Mouse (Mus musculus): ENCODE measurements around the gene Ppat.

Ppat gene

DNA sequence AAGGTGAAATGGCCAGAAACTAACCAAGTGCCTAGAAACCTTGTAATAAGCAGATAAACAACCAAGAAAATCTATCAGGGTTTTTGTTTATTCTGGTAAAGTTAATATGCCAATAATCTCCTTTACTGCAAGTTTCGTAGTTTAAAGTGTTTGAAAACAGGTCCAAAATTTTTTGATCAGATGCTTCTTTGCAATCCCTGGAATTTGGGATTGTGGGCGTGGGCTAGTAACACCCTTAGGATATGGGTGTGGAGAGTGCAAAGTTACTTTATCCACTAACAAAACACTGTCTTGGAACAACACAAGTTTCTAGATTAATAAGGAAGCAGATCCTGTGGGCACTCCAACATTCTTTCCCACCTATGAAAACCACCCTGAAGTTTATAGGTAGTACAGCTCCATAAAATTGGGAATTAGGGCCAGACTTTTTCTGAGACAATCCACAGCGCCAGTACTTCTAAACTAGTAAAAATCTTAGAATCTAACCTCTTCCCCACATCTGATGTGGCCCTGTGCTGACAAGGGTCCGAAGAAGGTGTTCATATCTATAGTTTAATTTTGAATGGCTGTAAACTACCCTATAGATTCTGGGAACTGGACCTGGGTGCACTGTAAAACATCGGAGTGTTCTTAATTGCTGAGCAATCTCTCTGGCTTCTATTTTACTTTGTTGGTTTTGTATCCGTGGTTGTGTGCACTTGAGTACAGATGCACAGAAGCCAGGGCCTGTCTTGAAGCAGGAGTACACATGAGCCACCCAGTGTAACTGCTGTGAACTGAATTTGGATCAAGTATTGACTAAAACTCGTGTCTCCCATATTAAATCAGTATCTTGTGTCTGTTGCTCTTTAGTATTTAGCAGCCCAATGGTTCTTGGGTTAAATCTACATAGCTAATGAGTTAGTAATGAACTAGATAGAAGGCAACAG is 998 bp upstream of the Ppat start:
- in situ Hi-C loops (cut with MboI; ENCODE audit: unreplicated experiment in 2 of 2) = loop anchor here (5.0 to 25.0 kb wide), 2 partner anchors 50 to 365 kb away; partner anchors contain the start of gene Cep135 (in 1 of the 2)

DNA sequence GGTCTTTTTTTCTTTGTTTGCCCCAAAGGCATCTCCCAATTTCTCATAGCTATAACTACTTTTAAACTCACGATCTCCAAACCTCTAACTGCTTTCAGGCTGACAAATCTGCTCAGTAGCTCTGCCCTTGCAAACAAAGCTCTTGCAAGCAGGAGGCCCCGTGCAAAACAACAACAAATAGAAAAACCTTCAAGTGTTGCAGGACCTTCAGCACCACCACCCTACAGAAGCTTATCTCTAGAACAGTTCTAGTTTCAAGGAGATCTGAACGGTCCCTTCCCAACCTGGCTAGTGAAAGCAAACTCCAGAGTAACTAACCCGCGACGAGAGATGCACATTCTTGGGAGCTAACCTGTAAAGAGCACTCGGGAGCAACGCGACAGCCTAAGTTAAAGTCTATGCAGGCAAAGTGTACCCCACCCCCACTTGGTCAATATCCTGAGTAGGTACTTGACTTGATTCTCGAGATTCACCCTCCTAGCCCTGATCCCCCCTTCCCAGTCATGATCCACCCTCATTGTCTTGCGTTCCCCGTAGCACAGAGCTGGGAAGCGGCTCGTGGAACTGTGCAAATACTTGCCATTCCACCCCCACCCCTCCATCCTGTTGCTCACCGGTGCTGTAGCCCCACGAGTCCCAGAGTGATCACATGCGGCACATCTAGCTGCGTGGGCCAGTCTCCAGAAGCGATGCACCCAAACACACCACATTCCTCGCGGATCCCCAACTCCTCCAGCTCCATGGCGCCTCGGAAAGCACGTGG is 854 bp downstream of the Ppat start:
- in situ Hi-C loops (cut with MboI; ENCODE audit: unreplicated experiment in 2 of 2) = loop anchor here (5.0 to 25.0 kb wide), 2 partner anchors 48 to 363 kb away; partner anchors contain the start of gene Cep135 (in 1 of the 2)

DNA sequence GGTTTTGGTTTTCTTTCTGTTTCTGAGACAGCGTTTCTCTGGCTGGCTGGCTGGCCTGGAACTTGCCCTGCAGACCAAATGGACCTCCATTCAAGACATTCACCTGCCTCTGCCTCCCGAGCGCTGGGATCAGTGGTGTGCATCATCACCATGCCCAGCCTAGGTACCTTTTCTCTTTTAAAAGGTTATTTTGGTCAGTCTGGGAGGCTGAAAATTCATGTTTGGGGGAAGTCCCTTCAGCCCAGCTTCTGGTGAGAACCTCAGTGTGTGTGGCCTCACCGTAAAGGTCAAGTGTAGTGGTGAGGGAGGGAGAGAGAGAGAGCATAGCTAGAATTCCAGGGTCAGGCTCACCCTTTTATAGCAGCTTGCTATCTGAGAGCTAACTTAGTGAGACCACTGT is 3.6 kb downstream of the Ppat start:
- in situ Hi-C loops (cut with MboI; ENCODE audit: unreplicated experiment in 2 of 2) = loop anchor here in 1 of 2 experiments (5.0 kb wide), 1 partner anchor 40 kb away; the partner anchor contains the start of gene Aasdh

DNA sequence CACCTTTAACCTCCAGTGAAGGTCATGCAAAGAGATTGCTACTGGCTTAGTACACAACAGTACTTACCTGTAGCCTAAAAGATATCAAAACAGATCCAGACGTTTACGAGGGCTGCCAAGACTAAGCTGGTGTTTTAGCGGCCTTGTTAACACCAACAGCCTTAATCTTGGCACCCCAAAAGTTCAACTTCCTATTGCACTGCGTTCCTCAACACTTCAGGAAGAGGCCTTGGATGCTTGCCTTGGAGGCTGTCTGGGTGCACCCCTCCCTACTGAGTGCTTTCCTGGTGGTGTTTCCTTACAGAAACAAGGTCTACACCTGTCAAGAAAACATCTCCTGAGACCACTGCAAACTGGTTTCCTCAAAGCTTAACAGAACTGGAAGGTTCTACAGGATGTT is 4.2 kb downstream of the Ppat start:
- in situ Hi-C loops (cut with MboI; ENCODE audit: unreplicated experiment in 2 of 2) = loop anchor here in 1 of 2 experiments (5.0 kb wide), 1 partner anchor 40 kb away; the partner anchor contains the start of gene Aasdh

DNA sequence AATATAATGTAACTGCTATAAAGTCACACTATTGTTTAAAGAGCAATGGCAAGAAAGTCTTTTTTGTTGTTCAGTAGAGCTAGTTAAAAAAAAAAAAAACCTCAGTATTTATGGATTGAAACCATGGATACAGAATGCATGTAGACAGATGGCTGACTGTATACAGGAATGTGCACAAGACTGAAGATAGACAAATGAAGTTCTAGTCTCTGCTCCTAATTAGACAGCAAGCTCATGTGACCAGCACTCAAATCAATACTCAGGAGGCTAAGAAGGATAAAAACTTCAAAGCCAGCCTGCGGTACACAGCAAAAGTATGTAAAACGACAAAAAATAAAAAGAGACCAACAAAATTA is 5.7 kb downstream of the Ppat start:
- in situ Hi-C loops (cut with MboI; ENCODE audit: unreplicated experiment in 2 of 2) = loop anchor here in 1 of 2 experiments (5.0 kb wide), 1 partner anchor 38 kb away; the partner anchor contains the start of gene Aasdh

DNA sequence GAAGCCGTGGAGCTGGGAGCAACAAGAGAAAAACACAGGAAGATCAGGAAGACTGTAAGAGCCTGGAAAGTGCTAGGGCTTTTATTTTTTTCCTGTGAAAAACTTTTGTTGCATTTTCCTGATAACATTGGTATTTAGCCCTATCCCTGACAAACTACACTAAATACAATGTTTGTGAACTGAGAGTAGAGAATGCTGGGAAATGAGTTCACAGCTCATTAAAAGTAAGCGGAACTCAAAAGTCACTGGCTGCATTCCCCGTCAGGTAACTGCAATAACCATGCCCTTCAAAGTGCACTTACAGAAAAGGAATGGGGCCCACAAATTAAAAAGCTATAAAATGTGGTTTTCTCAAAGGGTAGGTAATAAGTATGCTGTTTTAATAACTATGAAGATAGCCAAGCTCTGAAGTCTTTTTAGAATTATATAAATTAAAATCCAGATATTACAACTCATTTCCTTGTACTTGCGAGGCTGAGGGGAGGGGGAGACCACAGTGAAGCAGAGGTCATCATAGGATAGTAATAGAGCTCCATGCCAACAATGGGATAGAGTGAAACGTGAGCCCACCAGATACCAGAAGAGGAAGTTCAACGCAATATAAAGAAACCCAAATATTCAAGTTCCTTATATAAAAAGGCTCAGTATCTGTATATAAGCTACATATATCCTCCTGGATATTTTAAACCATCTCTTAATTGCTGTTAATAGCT is 6.3 kb downstream of the Ppat start:
- in situ Hi-C loops (cut with MboI; ENCODE audit: unreplicated experiment in 2 of 2) = loop anchor here in 1 of 2 experiments (5.0 kb wide), 1 partner anchor 38 kb away; the partner anchor contains the start of gene Aasdh

DNA sequence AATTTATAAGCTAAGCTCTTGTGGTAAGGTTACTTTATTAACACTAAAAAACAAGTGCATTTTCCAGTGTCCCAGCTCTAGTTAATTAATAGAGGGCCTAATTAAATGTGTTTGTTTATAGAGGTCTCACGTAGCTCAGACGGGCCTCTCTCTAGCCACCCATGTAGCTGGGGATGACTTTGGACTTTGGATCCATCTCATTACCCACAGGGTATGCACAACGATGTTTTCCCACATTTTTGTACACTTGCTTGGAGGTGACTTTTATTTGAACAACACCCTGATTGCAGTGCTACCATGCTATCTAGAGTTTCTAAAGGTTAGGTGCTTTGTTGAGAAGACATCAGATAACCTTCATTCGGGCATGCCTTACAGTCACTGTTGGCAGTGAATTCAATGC is 8.9 kb downstream of the Ppat start:
- in situ Hi-C loops (cut with MboI; ENCODE audit: unreplicated experiment in 2 of 2) = no loop called here

DNA sequence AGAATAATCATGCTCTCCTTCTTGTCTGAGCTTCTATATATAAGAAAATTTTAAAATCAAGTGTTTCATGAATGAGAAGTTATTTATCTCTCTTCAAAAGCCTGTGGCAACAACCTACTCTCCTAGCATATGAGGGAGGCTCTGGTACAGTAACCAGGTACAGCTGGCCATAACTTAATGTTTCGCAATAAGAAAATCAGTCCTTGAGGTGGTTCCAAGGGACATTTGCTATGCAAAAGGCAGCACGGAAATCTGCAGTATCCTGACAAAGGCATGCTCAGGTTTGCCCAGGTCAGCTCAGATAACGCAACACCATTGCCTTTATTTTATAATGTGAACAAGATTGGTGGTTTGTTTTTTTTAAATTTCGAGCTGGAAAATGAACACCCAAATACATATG is 9.4 kb downstream of the Ppat start:
- in situ Hi-C loops (cut with MboI; ENCODE audit: unreplicated experiment in 2 of 2) = no loop called here

DNA sequence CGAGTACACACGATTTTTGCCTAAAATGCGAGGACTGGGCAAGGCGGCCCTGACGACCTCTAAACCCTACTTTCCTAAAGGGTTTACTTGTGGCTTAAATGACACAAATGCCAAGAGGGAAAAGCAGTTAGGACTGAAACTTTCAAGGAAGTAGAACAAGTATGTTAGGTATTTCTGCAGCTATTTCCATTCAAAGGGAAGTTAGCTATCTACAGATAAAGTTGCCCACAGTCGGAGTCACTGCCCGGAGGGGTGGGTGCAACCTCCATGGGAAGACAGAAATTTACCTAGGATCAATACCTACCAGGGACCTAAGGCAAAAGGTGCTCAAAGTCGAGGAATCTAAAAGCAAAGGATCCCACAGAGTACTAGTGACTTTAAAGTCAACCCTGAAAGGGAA is 11.7 kb downstream of the Ppat start:
- in situ Hi-C loops (cut with MboI; ENCODE audit: unreplicated experiment in 2 of 2) = no loop called here

DNA sequence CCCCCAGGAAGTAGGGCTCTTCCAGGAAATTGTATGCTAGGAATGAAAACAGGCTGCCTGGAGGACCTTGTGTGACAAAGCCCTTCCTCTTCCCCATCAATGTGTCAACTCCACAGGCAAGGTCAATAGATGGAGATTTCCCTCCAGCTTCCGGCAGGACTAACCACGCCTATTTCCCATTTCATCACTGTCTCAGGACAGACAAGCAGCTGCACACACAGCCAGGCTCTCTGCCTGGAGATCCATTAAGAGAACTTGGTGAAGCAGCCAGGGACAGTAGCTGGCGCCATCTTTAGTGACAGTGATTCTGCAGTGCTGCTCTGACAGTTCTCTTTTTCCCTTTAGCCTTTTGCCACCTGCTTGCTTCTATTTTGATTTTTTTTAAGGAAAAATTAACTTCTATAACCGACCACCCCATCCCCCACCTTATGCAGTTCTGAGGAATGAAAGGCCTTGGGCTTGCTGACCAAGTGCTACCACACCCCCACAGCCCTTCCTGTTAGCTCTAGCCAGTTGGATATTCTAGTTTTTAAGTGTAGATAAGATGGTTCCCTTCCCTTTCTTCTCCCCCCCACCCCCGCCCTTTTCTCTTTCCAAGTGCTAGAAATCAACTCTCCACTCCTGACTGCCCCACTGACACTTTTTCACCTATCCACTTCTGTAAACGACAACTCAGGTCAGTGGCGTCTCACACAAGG is 22.0 kb downstream of the Ppat start:
- in situ Hi-C loops (cut with MboI; ENCODE audit: unreplicated experiment in 2 of 2) = no loop called here

DNA sequence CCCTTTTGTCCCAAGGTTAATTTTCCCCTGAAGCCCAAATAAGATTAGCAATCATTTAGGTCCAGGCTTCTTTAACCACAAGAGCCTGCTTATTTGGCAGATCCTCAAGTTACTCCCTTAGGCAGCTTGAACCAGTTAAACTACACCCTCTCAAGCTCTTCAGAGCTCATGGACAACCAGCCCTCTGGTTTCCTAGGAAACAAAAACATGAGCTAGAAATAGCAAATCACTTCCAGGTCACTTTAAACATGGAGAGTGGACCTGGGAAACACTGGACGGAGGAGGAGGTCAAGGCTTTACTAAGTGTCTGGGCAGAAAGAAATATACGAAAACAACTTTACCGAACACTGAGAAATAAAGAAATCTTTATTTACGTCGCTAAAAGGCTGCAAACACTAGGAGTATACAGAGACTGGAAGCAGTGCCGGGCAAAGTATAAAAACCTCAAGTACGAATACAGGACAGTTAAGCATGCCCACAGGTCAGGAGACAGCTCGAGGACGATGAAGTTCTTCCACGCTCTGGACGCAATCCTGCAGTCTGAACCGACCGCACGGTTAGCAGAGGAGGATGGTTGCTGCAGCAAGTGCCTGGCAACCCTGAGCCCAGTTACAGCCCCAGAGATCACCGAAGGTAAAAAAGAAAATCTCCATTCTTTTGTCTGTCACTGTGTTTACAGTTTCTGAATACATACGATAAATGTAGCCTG is 23.1 kb downstream of the Ppat start:
- in situ Hi-C loops (cut with MboI; ENCODE audit: unreplicated experiment in 2 of 2) = no loop called here

DNA sequence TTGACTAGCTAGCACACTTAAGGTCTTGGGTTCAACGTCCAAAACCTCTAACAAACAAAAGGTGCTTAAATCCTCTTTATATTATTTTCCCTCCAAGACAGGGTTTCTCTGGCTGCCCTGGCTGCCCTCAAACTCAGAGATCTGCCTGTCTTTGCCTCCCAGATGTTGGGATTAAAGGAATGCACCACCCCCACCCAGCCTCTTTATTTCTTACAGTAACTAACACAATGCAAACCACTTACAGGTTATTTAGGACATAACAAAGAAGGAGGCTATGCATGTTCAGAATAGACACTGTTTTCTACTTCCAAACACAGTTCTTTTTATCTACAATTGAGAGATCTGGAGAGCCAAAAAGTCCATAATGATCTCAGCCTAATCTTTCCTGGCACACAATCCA is 27.1 kb downstream of the Ppat start:
- in situ Hi-C loops (cut with MboI; ENCODE audit: unreplicated experiment in 2 of 2) = loop anchor here in 1 of 2 experiments (25.0 kb wide), 1 partner anchor 737 kb away; the partner anchor contains the start of gene Tmem165

DNA sequence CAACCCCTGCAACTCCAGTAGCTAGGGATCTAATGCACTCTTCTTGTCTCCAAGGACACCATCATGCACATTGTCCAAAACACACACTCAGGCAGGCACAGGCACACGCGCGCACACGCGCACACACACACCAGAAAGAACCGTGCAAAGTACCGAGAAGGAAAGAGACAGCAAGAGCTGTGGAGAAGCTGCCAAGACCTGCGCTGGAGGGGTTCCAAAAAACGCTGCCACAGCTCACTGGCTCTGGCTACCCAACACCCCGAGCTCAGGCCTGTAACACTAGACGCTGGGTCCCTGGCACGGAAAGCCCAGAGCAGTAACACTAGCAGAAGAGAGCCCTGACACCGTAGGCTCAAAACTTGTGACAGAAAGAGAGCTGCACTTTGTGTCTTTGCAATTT is 27.9 kb downstream of the Ppat start:
- in situ Hi-C loops (cut with MboI; ENCODE audit: unreplicated experiment in 2 of 2) = loop anchor here in 1 of 2 experiments (25.0 kb wide), 1 partner anchor 736 kb away; the partner anchor contains the start of gene Tmem165

DNA sequence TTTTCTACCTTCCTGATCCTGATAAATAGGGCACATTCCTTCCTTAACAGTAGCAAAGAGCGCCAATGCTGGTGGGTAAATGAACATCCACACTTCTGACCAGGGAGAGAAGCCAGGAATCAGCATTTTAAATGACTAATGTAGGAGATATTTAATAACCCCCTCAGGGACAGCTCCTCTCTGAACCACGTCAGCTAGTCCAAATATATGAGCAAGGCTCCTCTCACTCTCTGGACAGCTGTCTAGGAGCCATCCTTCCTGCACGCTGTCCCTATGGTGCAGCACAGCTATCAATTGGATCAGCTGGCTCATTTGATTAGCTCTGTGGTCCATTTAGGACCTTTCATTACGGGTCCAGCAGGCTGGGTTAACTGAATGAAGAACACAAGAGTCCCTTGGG is 28.5 kb downstream of the Ppat start:
- in situ Hi-C loops (cut with MboI; ENCODE audit: unreplicated experiment in 2 of 2) = loop anchor here in 1 of 2 experiments (25.0 kb wide), 1 partner anchor 736 kb away; the partner anchor contains the start of gene Tmem165

DNA sequence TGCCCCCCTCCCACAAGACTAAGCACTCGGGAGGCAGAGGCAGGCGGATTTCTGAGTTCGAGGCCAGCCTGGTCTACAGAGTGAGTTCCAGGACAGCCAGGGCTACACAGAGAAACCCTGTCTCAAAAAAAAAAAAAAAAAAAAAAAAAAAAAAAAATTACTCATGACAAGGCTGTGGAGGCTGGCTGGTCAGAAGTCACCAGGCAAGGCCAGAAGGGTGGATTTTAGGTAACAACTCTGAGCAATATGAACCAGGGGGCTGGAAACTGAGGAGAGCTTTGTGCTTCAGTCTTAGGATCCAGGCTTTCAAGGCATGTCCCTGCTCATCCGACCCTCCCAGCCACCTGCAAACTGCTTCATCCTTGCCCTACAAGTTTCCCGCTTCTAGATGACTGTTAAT is 38.9 kb downstream of the Ppat start:
- in situ Hi-C loops (cut with MboI; ENCODE audit: unreplicated experiment in 2 of 2) = loop anchor here in 1 of 2 experiments (25.0 kb wide), 1 partner anchor 725 kb away; the partner anchor contains the start of gene Tmem165

DNA sequence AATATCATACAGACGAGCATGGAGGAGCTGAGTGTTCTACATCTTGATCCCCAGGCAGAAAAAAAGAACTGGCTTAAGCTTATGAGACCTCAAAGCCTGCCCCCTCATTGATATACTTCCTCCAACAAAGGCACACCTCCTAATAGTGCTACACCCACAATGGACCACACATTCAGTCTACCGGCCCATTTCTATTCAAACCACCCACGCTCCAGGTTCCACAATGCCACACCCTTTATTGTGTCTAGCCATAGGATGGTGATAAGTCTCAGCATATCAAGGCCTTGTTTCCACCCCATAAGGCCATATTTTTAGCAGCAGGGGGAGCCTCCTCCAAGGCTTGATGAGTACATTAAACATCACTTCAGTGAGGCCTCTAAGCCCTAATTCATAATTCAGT is 40.6 kb downstream of the Ppat start:
- in situ Hi-C loops (cut with MboI; ENCODE audit: unreplicated experiment in 2 of 2) = loop anchor here in 1 of 2 experiments (25.0 kb wide), 1 partner anchor 724 kb away; the partner anchor contains the start of gene Tmem165

DNA sequence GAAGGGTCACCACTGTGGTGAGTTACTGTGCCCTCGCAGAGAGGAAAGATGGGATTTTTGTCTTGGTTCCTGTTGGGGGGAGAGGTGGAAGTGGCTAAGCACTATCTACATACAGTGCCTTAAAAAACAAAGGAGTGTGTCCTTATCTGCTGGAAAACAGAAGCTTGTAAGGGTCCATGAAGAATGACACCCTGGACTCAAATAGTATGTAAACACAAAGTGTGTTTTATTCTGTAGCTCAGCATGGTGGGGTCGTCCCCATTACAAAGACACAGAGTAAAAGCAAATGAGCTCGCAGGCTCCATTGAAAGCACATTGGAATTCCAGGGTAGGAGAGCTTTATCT is 45.3 kb downstream of the Ppat start:
- in situ Hi-C loops (cut with MboI; ENCODE audit: unreplicated experiment in 2 of 2) = loop anchor here (5.0 to 25.0 kb wide), 2 partner anchors 41 to 719 kb away; partner anchors contain the start of gene Tmem165 (in 1 of the 2)

DNA sequence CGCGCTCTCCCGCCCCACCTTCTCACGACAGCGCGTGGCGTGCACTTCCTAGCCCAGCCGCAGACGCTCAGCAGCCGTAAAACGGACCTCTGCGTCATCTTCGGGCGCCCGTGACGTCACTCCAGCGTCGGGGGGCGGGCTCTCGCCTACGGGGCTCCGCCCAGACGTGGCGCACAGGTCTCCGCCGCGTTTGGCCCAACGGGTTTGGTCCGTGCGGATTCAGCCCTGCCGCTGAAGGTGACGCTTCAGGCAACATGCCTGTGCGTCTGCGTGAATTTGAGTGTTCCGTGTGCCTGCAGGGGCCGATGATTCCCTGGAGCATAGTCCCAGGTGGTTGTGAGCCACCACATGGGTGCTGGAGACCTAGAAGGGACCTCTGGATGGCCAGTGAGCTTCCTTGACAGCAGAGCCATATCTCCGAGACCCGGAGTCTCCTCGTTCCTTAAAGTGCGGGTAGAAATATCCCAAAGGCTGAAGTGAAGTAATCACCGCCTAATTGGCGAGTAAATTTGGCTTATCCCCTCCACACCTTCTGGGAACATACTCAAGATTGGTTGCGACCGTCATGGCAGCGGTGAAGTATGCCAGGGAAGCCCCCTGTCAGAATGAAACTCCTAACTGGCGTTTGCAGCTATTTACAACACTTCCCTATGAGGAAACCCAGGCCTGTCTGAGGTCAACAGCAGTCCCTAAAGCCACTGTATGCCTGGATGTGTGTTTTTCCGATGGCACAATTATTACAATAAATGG is 45.8 kb downstream of the Ppat start, which contains the start of gene Aasdh:
TSS of gene Aasdh (minus strand) at position 110 of the 750 bp plus-strand sequence.
- in situ Hi-C loops (cut with MboI; ENCODE audit: unreplicated experiment in 2 of 2) = loop anchor here (5.0 to 25.0 kb wide), 2 partner anchors 42 to 718 kb away; partner anchors contain the start of gene Tmem165 (in 1 of the 2)
